9 mouse cellular contexts compared by ENCODE assay signal in genomic region chr13:51569685-51570068, GRCm38 (mm10). TPM values are rescaled to one million over a fixed set of nuclear protein-coding genes. Genes with fewer than 3 reads are reported as not detected.
DNase-seq lines count a peak whose midpoint lies in the region; ATAC-seq and TF ChIP-seq lines count a peak whose summit lies in the region.
"Had no signal": no experiment of that assay in that cellular context is flagged by ENCODE, and none has a peak within 500 bp of the region (broad histone marks: within the 10 kb centered on the region; RNA-seq: fewer than 3 reads in every experiment).

No protein-coding gene starts in this region.

- TF ChIP-seq EP300 in heart, postnatal 0 days (IDR thresholded peaks at IDR 0.05; ENCODE audit: low read depth), result no peak

- no peak overlapping the region for H3K9ac ChIP-seq in heart, postnatal 0 days (replicated peaks; ENCODE audit: low read depth, low read length)
- H3K9ac ChIP-seq in midbrain, embryonic 12.5 days (replicated peaks), result 0 out of 2 replicates have a peak overlapping the region, but pooled peaks have one; percentile 17
- H3K9ac ChIP-seq: liver, embryonic 13.5 days had no signal

- H3K4me1 ChIP-seq in heart, embryonic 10.5 days, result peaks cover 40% of the 10 kb centered on the region
- peaks cover 5% of the 10 kb centered on the region; the same call in 1 of the 2 replicates for H3K4me1 ChIP-seq in cortical plate, adult 2 months (ENCODE audit: control insufficient read depth, insufficient read depth, low read length)
- H3K4me1 ChIP-seq in heart, postnatal 0 days (ENCODE audit: control insufficient read depth, insufficient read depth), result peaks cover 20% of the 10 kb centered on the region; the same call in 1 of the 2 replicates
- H3K4me1 ChIP-seq in midbrain, embryonic 12.5 days, result peaks cover 55% of the 10 kb centered on the region

- TF ChIP-seq POLR2A in cortical plate, adult 2 months (IDR thresholded peaks at IDR 0.05; ENCODE audit: extremely low read depth, insufficient read depth, low read length), result no peak

- peaks cover 66% of the 10 kb centered on the region for H3K27me3 ChIP-seq in heart, embryonic 10.5 days (ENCODE audit: insufficient read depth, poor library complexity, severe bottlenecking)
- H3K27me3 ChIP-seq in heart, postnatal 0 days (ENCODE audit: control insufficient read depth, insufficient read depth, low read length), result peaks cover 40% of the 10 kb centered on the region
- peaks cover 64% of the 10 kb centered on the region for H3K27me3 ChIP-seq in midbrain, embryonic 12.5 days

- no peaks in the 10 kb centered on the region for H3K36me3 ChIP-seq in heart, embryonic 10.5 days
- H3K36me3 ChIP-seq in heart, postnatal 0 days (replicated peaks; ENCODE audit: control insufficient read depth, insufficient read depth, low read length), result no peaks in the 10 kb centered on the region
- H3K36me3 ChIP-seq in midbrain, embryonic 12.5 days, result no peaks in the 10 kb centered on the region
- H3K36me3 ChIP-seq: liver, embryonic 13.5 days had no signal

- no peaks in the 10 kb centered on the region for H3K9me3 ChIP-seq in heart, embryonic 10.5 days
- no peaks in the 10 kb centered on the region for H3K9me3 ChIP-seq in heart, postnatal 0 days (replicated peaks; ENCODE audit: control insufficient read depth, low read length)
- H3K9me3 ChIP-seq in midbrain, embryonic 12.5 days, result no peaks in the 10 kb centered on the region
- H3K9me3 ChIP-seq: liver, embryonic 13.5 days had no signal

- WGBS in heart, embryonic 10.5 days, result 2% methylated on average over 7 of the region's 7 CpGs
- 4% methylated on average over 7 of the region's 7 CpGs for WGBS in heart, postnatal 0 days
- WGBS in midbrain, embryonic 12.5 days, result 2% methylated on average over 7 of the region's 7 CpGs

- H3K27ac ChIP-seq in heart, embryonic 10.5 days, result no peak overlapping the region
- no peak overlapping the region; the same call in 1 of the 2 replicates for H3K27ac ChIP-seq in cortical plate, adult 2 months (ENCODE audit: insufficient read depth, low read length)
- no peak overlapping the region for H3K27ac ChIP-seq in heart, postnatal 0 days (ENCODE audit: low read depth)
- H3K27ac ChIP-seq in midbrain, embryonic 12.5 days (replicated peaks), result peak overlapping the region; percentile 68
- H3K27ac ChIP-seq: liver, embryonic 13.5 days had no signal

- ATAC-seq in heart, postnatal 0 days (ENCODE audit: insufficient read depth, low read depth), result no peak
- peak; percentile 66 for ATAC-seq in midbrain, embryonic 12.5 days (ENCODE audit: low FRiP score, low read depth)

- H3K4me2 ChIP-seq in heart, postnatal 0 days (ENCODE audit: low read depth, low read length), result peak overlapping the region; percentile 71
- H3K4me2 ChIP-seq in midbrain, embryonic 12.5 days (replicated peaks), result peak overlapping the region; percentile 59

- peak overlapping the region; percentile 60 for H3K4me3 ChIP-seq in heart, embryonic 10.5 days
- H3K4me3 ChIP-seq in cortical plate, adult 2 months (ENCODE audit: insufficient read depth, low read length), result peak overlapping the region; percentile 57
- H3K4me3 ChIP-seq in heart, postnatal 0 days (ENCODE audit: low read depth, low read length), result peak overlapping the region; percentile 48
- H3K4me3 ChIP-seq in midbrain, embryonic 12.5 days, result peak overlapping the region; percentile 50
- H3K4me3 ChIP-seq: liver, embryonic 13.5 days had no signal

- DNase-seq in heart, embryonic 10.5 days (ENCODE audit: low spot score), result no peak
- DNase-seq in heart, adult 9 months (ENCODE audit: low spot score in 2 of 2), result no peak
- DNase-seq in heart, postnatal 0 days (ENCODE audit: low spot score), result no peak
- DNase-seq in adrenal gland, postnatal 14 days, result no peak
- no peak for DNase-seq in ovary, adult 18-20 months (ENCODE audit: low spot score)
- DNase-seq in gastrocnemius, adult 18-20 months (ENCODE audit: low spot score), result no peak
- DNase-seq: liver, embryonic 13.5 days had no signal

- TF ChIP-seq CTCF in cortical plate, adult 2 months (IDR thresholded peaks at IDR 0.05; ENCODE audit: extremely low read depth, insufficient read depth, low read length), result no peak
- TF ChIP-seq CTCF in heart, postnatal 0 days (IDR thresholded peaks at IDR 0.05; ENCODE audit: low read depth), result no peak

RNA-seq across cellular contexts. Expression of gene Shc3, which starts 0.5 kb away (rescaled TPM):
- 0.15 and 0.30 TPM in 2 replicates for polyA plus RNA-seq in heart, embryonic 10.5 days (2016; fragmentation: Nextera tagmentation; extraction: Ambion mirVana)
- polyA plus RNA-seq in cortical plate, adult 2 months (2012; rRNA removed), result 80.3 and 82.8 TPM in 2 replicates
- 2.1 and 3.0 TPM in 2 replicates for total RNA-seq in heart, postnatal 0 days (2014; rRNA removed; ENCODE audit: low replicate concordance)
- 0.12 and 0.16 TPM in 2 replicates for polyA plus RNA-seq in heart, postnatal 0 days (2015; fragmentation: Nextera tagmentation; extraction: Ambion mirVana)
- 7.9 and 8.3 TPM in 2 replicates for polyA plus RNA-seq in midbrain, embryonic 12.5 days (2016; fragmentation: Nextera tagmentation; extraction: Ambion mirVana)
- total RNA-seq in adrenal gland, postnatal 14 days (2021), result 1.1 and 1.9 TPM in 2 replicates
- total RNA-seq in gastrocnemius, adult 18-20 months (2021), result 1 to 10 TPM in 1 of 2 experiments, under 1 TPM in 1; 0.59 to 1.0 TPM
- polyA plus RNA-seq: liver, embryonic 13.5 days had no signal
